ENCODE assay signal across 22 mouse cellular contexts in genomic region chr1:170698771-170699170, GRCm38 (mm10). TPM values are rescaled to one million over a fixed set of nuclear protein-coding genes. Genes with fewer than 3 reads are reported as not detected.
DNase-seq lines count a peak whose midpoint lies in the region; TF ChIP-seq lines count a peak whose summit lies in the region.
"Had no signal": no experiment of that assay in that cellular context is flagged by ENCODE, and none has a peak within 500 bp of the region (broad histone marks: within the 10 kb centered on the region; RNA-seq: fewer than 3 reads in every experiment).

No protein-coding gene starts in this region.

- WGBS in liver, adult 2 months = 50% methylated on average over 3 of the region's 3 CpGs

- DNase-seq in gastrocnemius, adult 2 months = no peak
- DNase-seq in gastrocnemius, postnatal 14 days = no peak
- DNase-seq in liver, adult 2 months (ENCODE audit: extremely low read depth, low read depth, low spot score) = peak; percentile 71
- DNase-seq in liver = no peak
- DNase-seq in lung, postnatal 10 days = peak; percentile 40
- no peak for DNase-seq in lung, postnatal 25 days (ENCODE audit: low spot score)
- DNase-seq in left cerebral cortex, adult 18-20 months (ENCODE audit: low spot score in 2 of 2) = no peak
- DNase-seq in Muller cell, postnatal 12 days (ENCODE audit: inconsistent ontology term) = no peak
- DNase-seq: adrenal gland, adult 2 months; adrenal gland, postnatal 25 days; cerebellum, adult 18-20 months; cerebellum, adult 9-11 months; cerebellum, postnatal 36 days; gastrocnemius, postnatal 10 days had no signal

- intact Hi-C loops in gastrocnemius, adult 2 months (cut with DNase I) = no loop called here
- intact Hi-C loops in gastrocnemius, postnatal 14 days (cut with DNase I; ENCODE audit: low total_unique reads) = no loop called here

- H3K4me1 ChIP-seq in liver, adult 2 months (ENCODE audit: control insufficient read depth, insufficient read depth, low read length) = peaks cover 33% of the 10 kb centered on the region
- H3K4me1 ChIP-seq: forebrain, embryonic 15.5 days; hindbrain, embryonic 13.5 days had no signal

- H3K27ac ChIP-seq in gastrocnemius, adult 2 months = peak overlapping the region; percentile 56; the same call in 1 of the 2 replicates
- no peak overlapping the region for H3K27ac ChIP-seq in liver, adult 2 months (replicated peaks; ENCODE audit: insufficient read depth, low read depth, low read length)
- H3K27ac ChIP-seq: embryonic facial prominence, embryonic 13.5 days; forebrain, embryonic 15.5 days; heart, embryonic 13.5 days; hindbrain, embryonic 13.5 days; hindbrain, postnatal 0 days had no signal

- no peak for TF ChIP-seq CTCF in gastrocnemius, adult 2 months (IDR thresholded peaks at IDR 0.05)
- no peak for TF ChIP-seq CTCF in liver, adult 2 months (IDR thresholded peaks at IDR 0.05; ENCODE audit: low read depth, low read length)

- no peaks in the 10 kb centered on the region for H3K27me3 ChIP-seq in liver, adult 2 months (ENCODE audit: control insufficient read depth, insufficient read depth, low read length)
- H3K27me3 ChIP-seq: embryonic facial prominence, embryonic 13.5 days; forebrain, embryonic 15.5 days; heart, embryonic 13.5 days; hindbrain, embryonic 13.5 days; Patski had no signal

- H3K36me3 ChIP-seq in liver, adult 2 months (ENCODE audit: control insufficient read depth, insufficient read depth, low read length) = no peaks in the 10 kb centered on the region
- H3K36me3 ChIP-seq: embryonic facial prominence, embryonic 13.5 days; forebrain, embryonic 15.5 days; heart, embryonic 13.5 days; hindbrain, embryonic 13.5 days had no signal

- no peak overlapping the region for H3K9ac ChIP-seq in liver, adult 2 months (ENCODE audit: low read depth, low read length)
- H3K9ac ChIP-seq: embryonic facial prominence, embryonic 13.5 days; forebrain, embryonic 15.5 days; heart, embryonic 13.5 days; hindbrain, embryonic 13.5 days had no signal

- H3K4me3 ChIP-seq in gastrocnemius, adult 2 months = no peak overlapping the region
- H3K4me3 ChIP-seq in liver, adult 2 months (ENCODE audit: insufficient read depth, low read depth, low read length) = no peak overlapping the region
- H3K4me3 ChIP-seq: embryonic facial prominence, embryonic 13.5 days; forebrain, embryonic 15.5 days; heart, embryonic 13.5 days; hindbrain, embryonic 13.5 days had no signal

- no peaks in the 10 kb centered on the region for H3K79me2 ChIP-seq in liver, adult 2 months (ENCODE audit: control insufficient read depth, insufficient read depth, low read length)

- no peak for TF ChIP-seq POLR2A in liver, adult 2 months (IDR thresholded peaks at IDR 0.05; ENCODE audit: extremely low read depth, insufficient read depth, low read length)

RNA-seq across cellular contexts. Expression of gene Olfml2b, which starts 54.4 kb away (rescaled TPM):
- total RNA-seq in gastrocnemius, adult 2 months (2021) = 1 to 10 TPM; 2.9 to 6.6 TPM
- 10 to 100 TPM; 27.6 to 35.9 TPM for total RNA-seq in gastrocnemius, postnatal 14 days (2021)
- 0.37 and 0.67 TPM in 2 replicates for total RNA-seq in liver, adult 2 months (2014; rRNA removed)
- polyA plus RNA-seq in liver, adult 2 months (2012; rRNA removed) = 0.44 and 0.46 TPM in 2 replicates
- 1 to 10 TPM; 2.2 to 3.1 TPM for total RNA-seq in left cerebral cortex, adult 18-20 months (2021)
- total RNA-seq: MEL had no signal
- polyA plus RNA-seq: activated CD4-positive, CD25-positive, alpha-beta regulatory T cell, adult 4 months had no signal

Comparison
In these comparisons a context has a peak if more than half of its experiments do, and no peak if none do; other contexts are left out.
1. DNase-seq: peak in liver, adult 2 months (single experiment) and lung, postnatal 10 days (single experiment); none in gastrocnemius, adult 2 months (single experiment), gastrocnemius, postnatal 14 days (single experiment), liver (single experiment), lung, postnatal 25 days (single experiment), left cerebral cortex, adult 18-20 months (0 of 2) and Muller cell, postnatal 12 days (single experiment).